Mouse (Mus musculus) embryonic facial prominence, embryonic 14.5 days (tissue): Measurements from ENCODE around the gene Pold2. TPM values are rescaled to one million over a fixed set of nuclear protein-coding genes. Genes with fewer than 3 reads are reported as not detected.
A peak's percentile ranks its signal among the peaks of the same experiment; 100 is the strongest.

ENCODE experiments used
- ATAC-seq: fragments of 200-750 bp; cut with Nextera tagmentation; 2 replicates; pipeline ENCODE4 v1.8.0; 2017; ENCODE audit warnings: low read depth, moderate number of reproducible peaks, moderate TSS enrichment
- DNase-seq: peaks from one replicate; pipeline ENCODE4 v3.0.0-alpha.2; 2015; ENCODE audit warnings: low spot score
- H3K27ac ChIP-seq: fragments of 300-500 bp; sonication (generic); replicated peaks from 2 replicates; pipeline ENCODE4 v1.5.1; 2014; ENCODE audit warnings: low read depth, mild to moderate bottlenecking, low read length, moderate library complexity
- H3K27me3 ChIP-seq: fragments of 300-500 bp; sonication (generic); replicated peaks from 2 replicates; pipeline ENCODE4 v1.6.1; 2014; ENCODE audit warnings: low read length; ENCODE audit not compliant: control insufficient read depth, insufficient read depth
- H3K36me3 ChIP-seq: fragments of 300-500 bp; sonication (generic); 2 replicates; pipeline ENCODE4 v1.6.1; 2014; ENCODE audit warnings: low read length, mixed read lengths; ENCODE audit not compliant: control insufficient read depth, insufficient read depth
- H3K4me1 ChIP-seq: fragments of 300-500 bp; sonication (generic); 2 replicates; pipeline ENCODE4 v1.6.1; 2014; ENCODE audit warnings: antibody characterized with exemption, low read length; ENCODE audit not compliant: control insufficient read depth, insufficient read depth
- H3K4me2 ChIP-seq: fragments of 300-500 bp; sonication (generic); 2 replicates; pipeline ENCODE4 v1.6.1; 2014; ENCODE audit warnings: low read depth, mild to moderate bottlenecking, low read length, moderate library complexity, mixed read lengths
- H3K4me3 ChIP-seq: fragments of 300-500 bp; sonication (generic); 2 replicates; pipeline ENCODE4 v1.5.1; 2014; ENCODE audit warnings: low read depth, mild to moderate bottlenecking, low read length
- H3K9ac ChIP-seq: fragments of 300-500 bp; sonication (generic); 2 replicates; pipeline ENCODE4 v1.6.1; 2014; ENCODE audit warnings: low read depth, mild to moderate bottlenecking, low read length, moderate library complexity, mixed read lengths
- H3K9me3 ChIP-seq: fragments of 300-500 bp; sonication (generic); 2 replicates; pipeline ENCODE4 v1.6.1; 2016; ENCODE audit warnings: low read length; ENCODE audit not compliant: control insufficient read depth
- WGBS: fragments of 180-500 bp; shearing (Covaris S2); extraction: QIAGEN DNeasy Blood & Tissue Kit; methylation state at CpG from one replicate; pipeline ENCODE4 v1.1.7; 2014; 5-methylcytosine and 5-hydroxymethylcytosine counted together
- polyA plus RNA-seq: library from polyadenylated mRNA; unstranded; fragments of >200 nt; fragmentation: Nextera tagmentation; extraction: Ambion mirVana; gene quantifications from 2 replicates; pipeline ENCODE4 v1.2.1, GENCODE M21; 2014

Pold2 gene
- polyA plus RNA-seq, 1 experiment from 2014 or later = 83.2 TPM

GRCm38 (mm10) chr11:5873192-5873591 lies 4.9 kb downstream of the Pold2 start:
- Histone ChIP-seq H3K4me3 (no peak overlapping the region), H3K27me3 (no peaks in the 10 kb centered on the region), H3K4me2 (no peak overlapping the region), H3K9ac (no peak overlapping the region), H3K27ac (no peak overlapping the region), H3K9me3 (no peaks in the 10 kb centered on the region), H3K36me3 (peaks cover 85% of the 10 kb centered on the region), H3K4me1 (peaks cover 11% of the 10 kb centered on the region)
- WGBS = 98% methylated on average over 9 of the region's 9 CpGs
- ATAC-seq = no peak
- no peak for DNase-seq

- H3K9me3 ChIP-seq = no peaks in the 10 kb centered on the region
- WGBS = 92% methylated on average over 11 of the region's 11 CpGs
- no peak overlapping the region for H3K9ac ChIP-seq
- DNase-seq (no peak), ATAC-seq (no peak)
- H3K27ac ChIP-seq = no peak overlapping the region
- no peak overlapping the region for H3K4me2 ChIP-seq
- no peak overlapping the region for H3K4me3 ChIP-seq
- H3K36me3 ChIP-seq = peaks cover 90% of the 10 kb centered on the region
- H3K4me1 ChIP-seq = peaks cover 11% of the 10 kb centered on the region
- no peaks in the 10 kb centered on the region for H3K27me3 ChIP-seq
Measured at GRCm38 (mm10) chr11:5872707-5873106, 5.4 kb downstream of the Pold2 start.

- H3K4me3 ChIP-seq = no peak overlapping the region
- H3K9me3 ChIP-seq = no peaks in the 10 kb centered on the region
- ATAC-seq (no peak), DNase-seq (no peak)
- H3K27ac ChIP-seq = no peak overlapping the region
- H3K9ac ChIP-seq = no peak overlapping the region
- peaks cover 84% of the 10 kb centered on the region for H3K36me3 ChIP-seq
- H3K4me2 ChIP-seq = no peak overlapping the region
- H3K27me3 ChIP-seq = no peaks in the 10 kb centered on the region
- 89% methylated on average over 16 of the region's 16 CpGs for WGBS
- no peaks in the 10 kb centered on the region for H3K4me1 ChIP-seq
Measured at GRCm38 (mm10) chr11:5870069-5870468, 8.0 kb downstream of the Pold2 start.

- H3K27me3 ChIP-seq = no peaks in the 10 kb centered on the region
- no peak overlapping the region for H3K4me2 ChIP-seq
- H3K4me1 ChIP-seq = no peaks in the 10 kb centered on the region
- peaks cover 84% of the 10 kb centered on the region for H3K36me3 ChIP-seq
- H3K27ac ChIP-seq = no peak overlapping the region
- H3K9ac ChIP-seq = no peak overlapping the region
- no peak overlapping the region for H3K4me3 ChIP-seq
- DNase-seq = no peak
- no peaks in the 10 kb centered on the region for H3K9me3 ChIP-seq
- ATAC-seq = no peak
- 91% methylated on average over 16 of the region's 16 CpGs for WGBS
Measured at GRCm38 (mm10) chr11:5869331-5869730, 8.8 kb downstream of the Pold2 start.

GRCm38 (mm10) chr11:5868324-5868723 lies 9.8 kb downstream of the Pold2 start:
- Histone ChIP-seq H3K27ac (no peak overlapping the region), H3K4me2 (no peak overlapping the region), H3K27me3 (no peaks in the 10 kb centered on the region), H3K4me1 (0 out of 2 replicates have a peak, but pooled peaks cover under 1% of the 10 kb centered on the region), H3K36me3 (peaks cover 74% of the 10 kb centered on the region), H3K9ac (no peak overlapping the region), H3K9me3 (no peaks in the 10 kb centered on the region), H3K4me3 (no peak overlapping the region)
- ATAC-seq = no peak
- 89% methylated on average over 12 of the region's 12 CpGs for WGBS
- DNase-seq = no peak

- WGBS = 75% methylated on average over 2 of the region's 2 CpGs
Measured at GRCm38 (mm10) chr11:5867196-5867595, 10.9 kb downstream of the Pold2 start.

GRCm38 (mm10) chr11:5862394-5863105 lies 15.5 kb downstream of the Pold2 start:
- H3K4me3 ChIP-seq = peak overlapping the region; percentile 49
- peaks cover 15% of the 10 kb centered on the region; the same call in 1 of the 2 replicates for H3K27me3 ChIP-seq
- peaks cover 19% of the 10 kb centered on the region; the same call in 1 of the 2 replicates for H3K4me1 ChIP-seq
- H3K9me3 ChIP-seq = no peaks in the 10 kb centered on the region
- WGBS = 20% methylated on average over 15 of the region's 15 CpGs
- ATAC-seq = no peak
- H3K4me2 ChIP-seq = peak overlapping the region; percentile 86
- H3K27ac ChIP-seq = 0 out of 2 replicates have a peak overlapping the region, but pooled peaks have one; percentile 33
- no peak for DNase-seq
- peak overlapping the region; percentile 79 for H3K9ac ChIP-seq
- peaks cover 17% of the 10 kb centered on the region; the same call in 1 of the 2 replicates for H3K36me3 ChIP-seq

More at GRCm38 (mm10) chr11:5867196-5867595, 10.9 kb downstream of the Pold2 start:
- no peak for DNase-seq
- ATAC-seq = no peak
- Histone ChIP-seq H3K27ac (no peak overlapping the region), H3K4me1 (0 out of 2 replicates have a peak, but pooled peaks cover 10% of the 10 kb centered on the region), H3K36me3 (peaks cover 62% of the 10 kb centered on the region), H3K9me3 (no peaks in the 10 kb centered on the region), H3K9ac (no peak overlapping the region), H3K4me2 (no peak overlapping the region), H3K27me3 (peaks cover 2% of the 10 kb centered on the region; the same call in 1 of the 2 replicates), H3K4me3 (no peak overlapping the region)

- H3K4me1 ChIP-seq = peaks cover 19% of the 10 kb centered on the region
- peak within 1 kb of the TSS; percentile 79 for H3K9ac ChIP-seq
- H3K27ac ChIP-seq = peak within 1 kb of the TSS; percentile 33; the same call in 1 of the 2 replicates
- H3K36me3 ChIP-seq = peaks cover 16% of the 10 kb centered on the region; the same call in 1 of the 2 replicates
- no peaks in the 10 kb centered on the region for H3K9me3 ChIP-seq
- H3K4me3 ChIP-seq = peak within 1 kb of the TSS; percentile 49
- ATAC-seq = peak; percentile 80
- H3K27me3 ChIP-seq = peaks cover 15% of the 10 kb centered on the region; the same call in 1 of the 2 replicates
- DNase-seq = peak; percentile 79
- peak within 1 kb of the TSS; percentile 86 for H3K4me2 ChIP-seq
- 1% methylated on average over 47 of the region's 59 CpGs for WGBS
Measured at GRCm38 (mm10) chr11:5861678-5862393, 16.3 kb downstream of the Pold2 start, which contains the start of gene Aebp1. TSS of gene Aebp1 (plus strand) at chr11:5861947.
